Mouse (Mus musculus) liver, postnatal 0 days (tissue): ENCODE measurements around the gene Prr15l.

ENCODE experiments used
- CTCF ChIP-seq: sonication (generic); IDR thresholded peaks from 2 replicates; pipeline ENCODE4 v1.5.1; 2016; ENCODE audit warnings: antibody characterized with exemption, low read depth
- EP300 ChIP-seq: IDR thresholded peaks from 2 replicates; pipeline ENCODE4 v1.6.1; 2016; ENCODE audit warnings: antibody characterized with exemption, low read depth, mild to moderate bottlenecking

DNA sequence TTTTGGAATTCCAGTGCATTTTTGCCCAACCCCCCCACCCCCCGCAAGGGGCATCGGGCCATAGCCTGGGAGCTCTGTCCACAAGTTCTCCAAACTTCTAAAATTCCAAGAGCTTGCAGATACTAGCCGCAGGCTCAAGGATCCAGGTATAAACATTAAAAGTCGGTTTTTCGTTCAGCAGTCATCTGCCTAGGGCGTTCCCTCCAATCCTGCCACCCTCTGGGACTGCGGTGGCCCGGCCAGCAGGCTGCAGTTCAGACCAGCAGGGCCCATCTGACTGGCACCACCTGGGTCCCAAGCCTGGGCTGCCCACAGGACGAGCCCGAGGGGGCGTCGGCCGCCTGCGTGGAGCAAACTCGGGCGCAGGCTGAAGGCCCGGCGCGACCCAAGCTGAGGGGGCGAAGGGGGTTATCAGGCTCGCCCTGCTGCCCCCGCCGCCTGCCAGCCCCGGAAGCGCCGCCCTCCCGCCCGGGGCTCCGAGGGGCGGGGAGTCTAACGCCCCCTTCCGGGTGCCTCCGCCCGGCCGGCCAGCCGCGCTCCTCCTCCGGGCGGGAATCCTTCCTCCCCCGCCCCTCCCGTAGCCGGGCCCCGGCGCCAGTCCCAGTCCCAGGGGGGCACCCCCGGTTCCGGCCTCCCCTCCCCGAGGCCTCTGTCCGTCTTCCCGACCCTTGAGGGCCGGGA, 49.1 kb downstream of the Prr15l start:
- TF ChIP-seq CTCF = peak; percentile 41; the same call in 1 of the 2 replicates
- TF ChIP-seq EP300 = no peak; the same call in 1 of the 2 replicates
